11 mouse cellular contexts compared by ENCODE assay signal in the genomic region with DNA sequence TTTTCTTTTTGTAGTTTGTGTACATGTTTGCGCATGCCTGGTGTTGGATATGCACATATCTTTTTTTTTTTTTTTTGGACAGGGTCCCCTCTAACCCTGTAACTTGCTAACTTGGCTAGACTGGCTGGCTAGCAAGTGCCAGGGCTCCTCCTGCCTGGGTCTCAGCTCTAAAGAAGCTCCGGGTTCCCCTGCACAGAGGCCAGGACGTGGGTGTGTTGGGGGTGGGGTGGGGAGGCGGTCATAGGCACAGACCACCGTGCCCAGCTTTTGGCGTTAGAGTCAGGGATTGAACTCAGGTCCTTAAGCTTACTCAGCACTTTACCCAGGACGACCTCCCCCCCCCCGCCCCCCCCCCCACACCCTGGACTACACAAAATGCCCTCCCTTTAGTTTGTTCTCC. TPM values are rescaled to one million over a fixed set of nuclear protein-coding genes. Genes with fewer than 3 reads are reported as not detected.
A peak's percentile ranks its signal among the peaks of the same experiment; 100 is the strongest.
DNase-seq lines count a peak whose midpoint lies in the region; ATAC-seq and TF ChIP-seq lines count a peak whose summit lies in the region.
"Had no signal": no experiment of that assay in that cellular context is flagged by ENCODE, and none has a peak within 500 bp of the region (broad histone marks: within the 10 kb centered on the region; RNA-seq: fewer than 3 reads in every experiment).

No protein-coding gene starts in this region.

- no peak for DNase-seq in heart, postnatal 10 days
- DNase-seq in MEL (ENCODE audit: low read depth, low spot score), result no peak
- DNase-seq in midbrain, embryonic 10.5 days (ENCODE audit: low spot score), result no peak
- no peak for DNase-seq in cerebellum, adult 11-12 months
- DNase-seq in urinary bladder, postnatal 10 days (ENCODE audit: low spot score), result no peak
- DNase-seq in right cerebral cortex, adult 2 months (ENCODE audit: low spot score in 2 of 2), result no peak
- DNase-seq: gastrocnemius, postnatal 36 days; lung, adult 2 months had no signal

- peak overlapping the region; percentile 84; the same call in 1 of the 2 replicates for H3K4me3 ChIP-seq in heart, embryonic 15.5 days
- peak overlapping the region; percentile 89; a peak in 3 of 4 replicates for H3K4me3 ChIP-seq in MEL (ENCODE audit: control insufficient read depth in 1 of 2, insufficient read depth in 1 of 2, low read depth in 2 of 2, low read length in 2 of 2)
- peak overlapping the region; percentile 88 for H3K4me3 ChIP-seq in hindbrain, embryonic 13.5 days
- H3K4me3 ChIP-seq in midbrain, embryonic 10.5 days, result peak overlapping the region; percentile 91

- no peak for TF ChIP-seq RAD21 in MEL (IDR thresholded peaks at IDR 0.05; ENCODE audit: low read depth, low read length)

- TF ChIP-seq CTCF in MEL (IDR thresholded peaks at IDR 0.05 in 2 of 3, conservative IDR thresholded peaks at IDR 0.05 in 1 of 3; ENCODE audit: control insufficient read depth in 1 of 3, insufficient read depth in 1 of 3, low read depth in 2 of 3, low read length in 3 of 3, poor library complexity in 1 of 3, severe bottlenecking in 1 of 3), result no peak

- no peak for TF ChIP-seq EP300 in MEL (IDR thresholded peaks at IDR 0.05; ENCODE audit: low read depth in 1 of 2, low read length in 2 of 2)

- ATAC-seq in heart, embryonic 15.5 days (replicated peaks; ENCODE audit: insufficient number of reproducible peaks, insufficient read depth, low FRiP score, low read depth), result no peak
- no peak for ATAC-seq in hindbrain, embryonic 13.5 days (ENCODE audit: low FRiP score)

- no peak for TF ChIP-seq POLR2A in MEL (IDR thresholded peaks at IDR 0.05; ENCODE audit: control insufficient read depth in 1 of 2, insufficient read depth in 1 of 2, low read depth in 1 of 2, low read length in 2 of 2, poor library complexity in 1 of 2)

- peaks cover 23% of the 10 kb centered on the region for H3K4me1 ChIP-seq in heart, embryonic 15.5 days (replicated peaks)
- peaks cover 0 to 10% of the 10 kb centered on the region in 2 experiments; a peak in 2 of 4 replicates for H3K4me1 ChIP-seq in MEL (ENCODE audit: control insufficient read depth in 1 of 2, insufficient read depth in 2 of 2, low read length in 2 of 2)
- peaks cover 38% of the 10 kb centered on the region for H3K4me1 ChIP-seq in hindbrain, embryonic 13.5 days (replicated peaks)
- peaks cover 31% of the 10 kb centered on the region for H3K4me1 ChIP-seq in midbrain, embryonic 10.5 days

- H3K27ac ChIP-seq in heart, embryonic 15.5 days, result no peak overlapping the region
- no peak overlapping the region for H3K27ac ChIP-seq in MEL (ENCODE audit: control insufficient read depth, low read depth, low read length)
- H3K27ac ChIP-seq in hindbrain, embryonic 13.5 days, result no peak overlapping the region
- H3K27ac ChIP-seq in midbrain, embryonic 10.5 days (replicated peaks), result peak overlapping the region; percentile 93; the same call in 1 of the 2 replicates

- H3K79me2 ChIP-seq in MEL (ENCODE audit: control insufficient read depth, insufficient read depth, low read length, poor library complexity), result peaks cover 19% of the 10 kb centered on the region

- WGBS in heart, embryonic 15.5 days, result 33% methylated on average over 8 of the region's 8 CpGs
- WGBS in hindbrain, embryonic 13.5 days, result 40% methylated on average over 7 of the region's 8 CpGs
- WGBS in midbrain, embryonic 10.5 days, result 42% methylated on average over 8 of the region's 8 CpGs

- no peaks in the 10 kb centered on the region for H3K9me3 ChIP-seq in heart, embryonic 15.5 days (replicated peaks)
- H3K9me3 ChIP-seq in MEL (replicated peaks; ENCODE audit: insufficient read depth, low read length), result no peaks in the 10 kb centered on the region
- H3K9me3 ChIP-seq in hindbrain, embryonic 13.5 days, result no peaks in the 10 kb centered on the region
- no peaks in the 10 kb centered on the region for H3K9me3 ChIP-seq in midbrain, embryonic 10.5 days (replicated peaks)

- H3K4me2 ChIP-seq in heart, embryonic 15.5 days, result peak overlapping the region; percentile 83
- H3K4me2 ChIP-seq in hindbrain, embryonic 13.5 days, result peak overlapping the region; percentile 88

- peaks cover 16% of the 10 kb centered on the region for H3K36me3 ChIP-seq in heart, embryonic 15.5 days
- peaks cover 0 to 10% of the 10 kb centered on the region in 2 experiments; a peak in 2 of 4 replicates for H3K36me3 ChIP-seq in MEL (ENCODE audit: control insufficient read depth in 1 of 2, insufficient read depth in 2 of 2, low read length in 2 of 2)
- H3K36me3 ChIP-seq in hindbrain, embryonic 13.5 days, result peaks cover 18% of the 10 kb centered on the region
- peaks cover 22% of the 10 kb centered on the region for H3K36me3 ChIP-seq in midbrain, embryonic 10.5 days

- intact Hi-C loops in heart, postnatal 10 days (cut with DNase I), result loop anchor here (5.0 kb wide), 2 partner anchors 145 to 215 kb away; no protein-coding TSS in a partner anchor

- no peaks in the 10 kb centered on the region for H3K27me3 ChIP-seq in heart, embryonic 15.5 days
- no peaks in the 10 kb centered on the region for H3K27me3 ChIP-seq in MEL (ENCODE audit: control insufficient read depth in 1 of 2, insufficient read depth in 2 of 2, low read length in 2 of 2)
- no peaks in the 10 kb centered on the region for H3K27me3 ChIP-seq in hindbrain, embryonic 13.5 days
- H3K27me3 ChIP-seq in midbrain, embryonic 10.5 days (ENCODE audit: low read depth, poor library complexity, severe bottlenecking), result peaks cover 3% of the 10 kb centered on the region; the same call in 1 of the 2 replicates

- no peak overlapping the region for H3K9ac ChIP-seq in heart, embryonic 15.5 days
- peak overlapping the region; percentile 97 for H3K9ac ChIP-seq in MEL (ENCODE audit: control insufficient read depth, low read depth, low read length, poor library complexity, severe bottlenecking)
- peak overlapping the region; percentile 49 for H3K9ac ChIP-seq in hindbrain, embryonic 13.5 days

TF ChIP-seq in MEL, 35 proteins besides CTCF, POLR2A, EP300 and RAD21:
- TF ChIP-seq KAT2A (conservative IDR thresholded peaks at IDR 0.05; ENCODE audit: low read depth, low read length) (no peak), ZC3H11A (IDR thresholded peaks at IDR 0.05; ENCODE audit: low read depth, low read length) (no peak), ZNF384 (IDR thresholded peaks at IDR 0.05; ENCODE audit: low read depth, low read length) (no peak), ETS1 (IDR thresholded peaks at IDR 0.05; ENCODE audit: low read depth, low read length) (no peak), UBTF (IDR thresholded peaks at IDR 0.05; ENCODE audit: borderline replicate concordance, insufficient read depth, low read depth, low read length) (no peak), E2F4 (IDR thresholded peaks at IDR 0.05; ENCODE audit: borderline replicate concordance, low read depth, low read length) (no peak), MYB (IDR thresholded peaks at IDR 0.05; ENCODE audit: low read depth, low read length) (no peak), BHLHE40 (IDR thresholded peaks at IDR 0.05; ENCODE audit: borderline replicate concordance, low read depth, low read length) (no peak), HCFC1 (IDR thresholded peaks at IDR 0.05; ENCODE audit: low read depth, low read length) (no peak), POLR2AphosphoS2 (IDR thresholded peaks at IDR 0.05; ENCODE audit: low read length) (no peak), USF1 (IDR thresholded peaks at IDR 0.05; ENCODE audit: low read depth, low read length) (no peak), NELFE (IDR thresholded peaks at IDR 0.05; ENCODE audit: low read depth, low read length) (no peak)

RNA-seq across cellular contexts. Expression of a gene that starts 1.1 kb away (rescaled TPM):
- polyA plus RNA-seq in heart, embryonic 15.5 days (2015; fragmentation: Nextera tagmentation; extraction: Ambion mirVana), result 11.6 and 16.4 TPM in 2 replicates
- total RNA-seq in heart, postnatal 10 days (2021), result 10 to 100 TPM; 22.3 to 44.6 TPM
- total RNA-seq in MEL (2012; rRNA removed), result 30.1 and 38.8 TPM in 2 replicates
- 100 to 1,000 TPM in 1 of 2 experiments, 10 to 100 TPM in 1; 64.3 to 277 TPM for polyA plus RNA-seq in MEL (2012; ENCODE audit: insufficient read depth in 1 of 2, insufficient read length in 2 of 2, low read depth in 1 of 2, low replicate concordance in 2 of 2, missing spikeins in 1 of 2)
- polyA plus RNA-seq in hindbrain, embryonic 13.5 days (2015; fragmentation: Nextera tagmentation; extraction: Ambion mirVana), result 53.1 and 56.4 TPM in 2 replicates
- polyA plus RNA-seq in midbrain, embryonic 10.5 days (2016; fragmentation: Nextera tagmentation; extraction: Ambion mirVana), result 44.1 and 47.3 TPM in 2 replicates

RNA-seq across cellular contexts. Expression of a gene that starts 27.6 kb away (rescaled TPM):
- polyA plus RNA-seq in heart, embryonic 15.5 days (2015; fragmentation: Nextera tagmentation; extraction: Ambion mirVana), result 6.8 and 8.2 TPM in 2 replicates
- total RNA-seq in heart, postnatal 10 days (2021), result 1 to 10 TPM; 2.8 to 5.0 TPM
- 5.3 and 5.8 TPM in 2 replicates for total RNA-seq in MEL (2012; rRNA removed)
- polyA plus RNA-seq in MEL (2012; ENCODE audit: insufficient read depth in 1 of 2, insufficient read length in 2 of 2, low read depth in 1 of 2, low replicate concordance in 2 of 2, missing spikeins in 1 of 2), result 1 to 10 TPM in 1 of 2 experiments, not detected in 1; 4.2 TPM
- polyA plus RNA-seq in hindbrain, embryonic 13.5 days (2015; fragmentation: Nextera tagmentation; extraction: Ambion mirVana), result 43.2 and 44.4 TPM in 2 replicates
- polyA plus RNA-seq in midbrain, embryonic 10.5 days (2016; fragmentation: Nextera tagmentation; extraction: Ambion mirVana), result 16.7 and 22.0 TPM in 2 replicates

RNA-seq across cellular contexts. Expression of a gene that starts 42.9 kb away (rescaled TPM):
- polyA plus RNA-seq in heart, embryonic 15.5 days (2015; fragmentation: Nextera tagmentation; extraction: Ambion mirVana), result 11.6 and 14.9 TPM in 2 replicates
- 10 to 100 TPM; 45.0 to 46.7 TPM for total RNA-seq in heart, postnatal 10 days (2021)
- total RNA-seq in MEL (2012; rRNA removed), result 52.7 and 69.0 TPM in 2 replicates
- 100 to 1,000 TPM in 1 of 2 experiments, not detected in 1; 112 TPM for polyA plus RNA-seq in MEL (2012; ENCODE audit: insufficient read depth in 1 of 2, insufficient read length in 2 of 2, low read depth in 1 of 2, low replicate concordance in 2 of 2, missing spikeins in 1 of 2)
- polyA plus RNA-seq in hindbrain, embryonic 13.5 days (2015; fragmentation: Nextera tagmentation; extraction: Ambion mirVana), result 23.8 and 24.1 TPM in 2 replicates
- 26.3 and 26.7 TPM in 2 replicates for polyA plus RNA-seq in midbrain, embryonic 10.5 days (2016; fragmentation: Nextera tagmentation; extraction: Ambion mirVana)

RNA-seq across cellular contexts. Expression of a gene that starts 45.8 kb away (rescaled TPM):
- polyA plus RNA-seq in heart, embryonic 15.5 days (2015; fragmentation: Nextera tagmentation; extraction: Ambion mirVana), result 0.09 TPM in 1 of 2 replicates, not detected in the other
- not detected for total RNA-seq in heart, postnatal 10 days (2021)
- total RNA-seq in MEL (2012; rRNA removed), result 0.15 TPM in 1 of 2 replicates, not detected in the other
- polyA plus RNA-seq in MEL (2012; ENCODE audit: insufficient read depth in 1 of 2, insufficient read length in 2 of 2, low read depth in 1 of 2, low replicate concordance in 2 of 2, missing spikeins in 1 of 2), result under 1 TPM in 1 of 2 experiments, not detected in 1; 0.14 TPM
- 0.10 and 0.14 TPM in 2 replicates for polyA plus RNA-seq in hindbrain, embryonic 13.5 days (2015; fragmentation: Nextera tagmentation; extraction: Ambion mirVana)
- polyA plus RNA-seq in midbrain, embryonic 10.5 days (2016; fragmentation: Nextera tagmentation; extraction: Ambion mirVana), result 0.04 TPM in 1 of 2 replicates, not detected in the other
- total RNA-seq: gastrocnemius, postnatal 36 days had no signal
- polyA plus RNA-seq: lung, adult 2 months; spleen, adult 2 months had no signal
